29 mouse cellular contexts compared by ENCODE assay signal in genomic region chr6:141428587-141428986, GRCm38 (mm10).
"Had no signal": no experiment of that assay in that cellular context is flagged by ENCODE, and none has a peak within 500 bp of the region (broad histone marks: within the 10 kb centered on the region; RNA-seq: fewer than 3 reads in every experiment).

No protein-coding gene starts in this region.

- H3K9ac ChIP-seq: heart, embryonic 13.5 days; heart, embryonic 15.5 days; hindbrain, embryonic 13.5 days; hindbrain, embryonic 15.5 days; kidney, embryonic 15.5 days; limb, embryonic 12.5 days; liver, embryonic 13.5 days; liver, embryonic 15.5 days; liver, postnatal 0 days had no signal

- H3K27ac ChIP-seq: heart, adult 2 months; heart, embryonic 13.5 days; heart, embryonic 15.5 days; hindbrain, embryonic 13.5 days; hindbrain, embryonic 15.5 days; hindbrain, postnatal 0 days; kidney, embryonic 15.5 days; kidney, postnatal 0 days; left cerebral cortex, adult 2 months; limb, embryonic 10.5 days; limb, embryonic 12.5 days; liver, embryonic 13.5 days; liver, embryonic 15.5 days had no signal

- H3K27me3 ChIP-seq: heart, embryonic 13.5 days; heart, embryonic 15.5 days; hindbrain, embryonic 13.5 days; hindbrain, embryonic 15.5 days; kidney, embryonic 15.5 days; limb, embryonic 12.5 days; liver, embryonic 13.5 days; liver, embryonic 15.5 days had no signal

- DNase-seq: gastrocnemius, postnatal 14 days; gastrocnemius, postnatal 36 days; heart, adult 2 months; heart, postnatal 14 days; heart, postnatal 36 days; kidney, adult 11 months; kidney, adult 2 months; kidney, adult 9 months; kidney, postnatal 14 days; kidney, postnatal 36 days; layer of hippocampus, adult 9-11 months; layer of hippocampus, postnatal 36 days; liver; liver, embryonic 13.5 days; liver, postnatal 0 days had no signal

- H3K4me3 ChIP-seq: heart, adult 2 months; heart, embryonic 13.5 days; heart, embryonic 15.5 days; hindbrain, embryonic 13.5 days; hindbrain, embryonic 15.5 days; kidney, embryonic 15.5 days; left cerebral cortex, adult 2 months; limb, embryonic 10.5 days; limb, embryonic 12.5 days; liver, embryonic 13.5 days; liver, embryonic 15.5 days had no signal

- H3K4me2 ChIP-seq: heart, embryonic 11.5 days; heart, embryonic 13.5 days; heart, embryonic 15.5 days; hindbrain, embryonic 13.5 days; hindbrain, embryonic 15.5 days; kidney, embryonic 15.5 days; limb, embryonic 12.5 days; liver, embryonic 11.5 days; liver, embryonic 13.5 days; liver, embryonic 15.5 days had no signal

- H3K4me1 ChIP-seq: hindbrain, embryonic 13.5 days; hindbrain, embryonic 15.5 days; kidney, embryonic 15.5 days; limb, embryonic 12.5 days; liver, embryonic 13.5 days; liver, embryonic 15.5 days had no signal

- H3K36me3 ChIP-seq: heart, embryonic 15.5 days; hindbrain, embryonic 13.5 days; hindbrain, embryonic 15.5 days; kidney, embryonic 15.5 days; limb, embryonic 10.5 days; limb, embryonic 12.5 days; liver, embryonic 13.5 days; liver, embryonic 15.5 days had no signal

- H3K9me3 ChIP-seq: heart, embryonic 13.5 days; heart, embryonic 15.5 days; hindbrain, embryonic 13.5 days; hindbrain, embryonic 15.5 days; kidney, embryonic 15.5 days; limb, embryonic 10.5 days; liver, embryonic 13.5 days; liver, embryonic 15.5 days had no signal

- ATAC-seq: hindbrain, postnatal 0 days; intestine, embryonic 16.5 days; liver, postnatal 0 days had no signal
